Mouse (Mus musculus) neural tube, embryonic 13.5 days (tissue): Measurements from ENCODE around the gene Nfya. TPM values are rescaled to one million over a fixed set of nuclear protein-coding genes. Genes with fewer than 3 reads are reported as not detected.

ENCODE experiments used
- ATAC-seq: fragments of 200-750 bp; cut with Nextera tagmentation; 2 replicates; pipeline ENCODE4 v1.8.0; 2017; ENCODE audit warnings: low read depth, mild to moderate bottlenecking, moderate TSS enrichment, moderate library complexity
- H3K27ac ChIP-seq: fragments of 300-500 bp; sonication (generic); replicated peaks from 2 replicates; pipeline ENCODE4 v1.5.1; 2015; ENCODE audit warnings: moderate library complexity, mild to moderate bottlenecking, inconsistent platforms
- H3K27me3 ChIP-seq: fragments of 300-500 bp; sonication (generic); 2 replicates; pipeline ENCODE4 v1.6.1; 2015; ENCODE audit warnings: mild to moderate bottlenecking, inconsistent platforms
- H3K36me3 ChIP-seq: fragments of 300-500 bp; sonication (generic); 2 replicates; pipeline ENCODE4 v1.6.1; 2015; ENCODE audit warnings: mild to moderate bottlenecking, inconsistent platforms
- H3K4me1 ChIP-seq: fragments of 300-500 bp; sonication (generic); replicated peaks from 2 replicates; pipeline ENCODE4 v1.6.1; 2015; ENCODE audit warnings: inconsistent platforms
- H3K4me2 ChIP-seq: fragments of 300-500 bp; sonication (generic); 2 replicates; pipeline ENCODE4 v1.6.1; 2015; ENCODE audit warnings: inconsistent platforms, mild to moderate bottlenecking, moderate library complexity
- H3K4me3 ChIP-seq: fragments of 300-500 bp; sonication (generic); 2 replicates; pipeline ENCODE4 v1.5.1; 2015; ENCODE audit warnings: mild to moderate bottlenecking, inconsistent platforms
- H3K9ac ChIP-seq: fragments of 300-500 bp; sonication (generic); 2 replicates; pipeline ENCODE4 v1.6.1; 2015; ENCODE audit warnings: moderate library complexity, mild to moderate bottlenecking, inconsistent platforms
- H3K9me3 ChIP-seq: fragments of 300-500 bp; sonication (generic); 2 replicates; pipeline ENCODE4 v1.6.1; 2016; ENCODE audit warnings: inconsistent platforms
- WGBS: fragments of 180-500 bp; shearing (Covaris S2); methylation state at CpG from one replicate; pipeline ENCODE4 v1.1.7; 2015; 5-methylcytosine and 5-hydroxymethylcytosine counted together
- polyA plus RNA-seq: library from polyadenylated mRNA; unstranded; fragments of >200 nt; fragmentation: Nextera tagmentation; extraction: Ambion mirVana; gene quantifications from 2 replicates; pipeline ENCODE4 v1.2.1, GENCODE M21; 2015

Nfya gene
- polyA plus RNA-seq, 1 experiment from 2014 or later = 12.1 TPM

GRCm38 (mm10) chr17:48407910-48408525 lies 1.7 kb downstream of the Nfya start:
- peak overlapping the region; percentile 73 for H3K4me2 ChIP-seq
- peaks cover 35% of the 10 kb centered on the region for H3K4me1 ChIP-seq
- WGBS = 14% methylated on average over 8 of the region's 8 CpGs
- peaks cover 4% of the 10 kb centered on the region; the same call in 1 of the 2 replicates for H3K36me3 ChIP-seq
- H3K9me3 ChIP-seq = no peaks in the 10 kb centered on the region
- no peaks in the 10 kb centered on the region for H3K27me3 ChIP-seq
- peak overlapping the region; percentile 99 for H3K9ac ChIP-seq
- H3K4me3 ChIP-seq = peak overlapping the region; percentile 87
- ATAC-seq = no peak
- H3K27ac ChIP-seq = peak overlapping the region; percentile 100

GRCm38 (mm10) chr17:48407154-48407553 lies 2.6 kb downstream of the Nfya start:
- Histone ChIP-seq H3K4me2 (peak overlapping the region; percentile 73), H3K9ac (peak overlapping the region; percentile 99)
- WGBS = 88% methylated on average over 4 of the region's 4 CpGs

GRCm38 (mm10) chr17:48404706-48405105 lies 5.0 kb downstream of the Nfya start:
- no peak for ATAC-seq
- H3K4me2 ChIP-seq = no peak overlapping the region
- H3K27me3 ChIP-seq = no peaks in the 10 kb centered on the region
- H3K9ac ChIP-seq = no peak overlapping the region
- H3K36me3 ChIP-seq = peaks cover 8% of the 10 kb centered on the region
- peaks cover 23% of the 10 kb centered on the region for H3K4me1 ChIP-seq
- no peaks in the 10 kb centered on the region for H3K9me3 ChIP-seq
- no peak overlapping the region for H3K27ac ChIP-seq
- no peak overlapping the region for H3K4me3 ChIP-seq
- WGBS = 86% methylated on average over 1 of the region's 1 CpGs

More at GRCm38 (mm10) chr17:48407154-48407553, 2.6 kb downstream of the Nfya start:
- Histone ChIP-seq H3K4me3 (no peak overlapping the region), H3K9me3 (no peaks in the 10 kb centered on the region), H3K4me1 (peaks cover 34% of the 10 kb centered on the region), H3K27me3 (no peaks in the 10 kb centered on the region), H3K27ac (no peak overlapping the region), H3K36me3 (no peaks in the 10 kb centered on the region)
- ATAC-seq = no peak

- Histone ChIP-seq H3K4me1 (peaks cover 23% of the 10 kb centered on the region), H3K9me3 (no peaks in the 10 kb centered on the region), H3K27ac (no peak overlapping the region), H3K9ac (no peak overlapping the region), H3K4me2 (no peak overlapping the region), H3K27me3 (no peaks in the 10 kb centered on the region), H3K4me3 (no peak overlapping the region), H3K36me3 (peaks cover 16% of the 10 kb centered on the region)
- no peak for ATAC-seq
- WGBS = 93% methylated on average over 2 of the region's 2 CpGs
These were observed 5.9 kb downstream of the Nfya start for GRCm38 (mm10) chr17:48403848-48404247.

- ATAC-seq = no peak
- Histone ChIP-seq H3K27me3 (no peaks in the 10 kb centered on the region), H3K4me2 (no peak overlapping the region), H3K4me3 (no peak overlapping the region), H3K9me3 (no peaks in the 10 kb centered on the region), H3K4me1 (peaks cover 16% of the 10 kb centered on the region), H3K27ac (no peak overlapping the region), H3K36me3 (peaks cover 23% of the 10 kb centered on the region), H3K9ac (no peak overlapping the region)
- WGBS = 92% methylated on average over 3 of the region's 3 CpGs
These were observed 7.0 kb downstream of the Nfya start for GRCm38 (mm10) chr17:48402751-48403150.

GRCm38 (mm10) chr17:48401710-48402109 lies 8.0 kb downstream of the Nfya start:
- ATAC-seq = no peak
- Histone ChIP-seq H3K9me3 (no peaks in the 10 kb centered on the region), H3K9ac (no peak overlapping the region), H3K27ac (no peak overlapping the region), H3K27me3 (no peaks in the 10 kb centered on the region), H3K4me1 (peaks cover 7% of the 10 kb centered on the region; the same call in 1 of the 2 replicates), H3K4me2 (no peak overlapping the region), H3K36me3 (peaks cover 27% of the 10 kb centered on the region), H3K4me3 (no peak overlapping the region)
- WGBS = 76% methylated on average over 4 of the region's 4 CpGs

- WGBS = 96% methylated on average over 3 of the region's 3 CpGs
- ATAC-seq = no peak
These were observed 17.1 kb downstream of the Nfya start for GRCm38 (mm10) chr17:48392616-48393015.

GRCm38 (mm10) chr17:48391446-48391845 lies 18.3 kb downstream of the Nfya start:
- no peaks in the 10 kb centered on the region for H3K9me3 ChIP-seq
- H3K27me3 ChIP-seq = no peaks in the 10 kb centered on the region
- WGBS = 95% methylated on average over 5 of the region's 5 CpGs
- no peak for ATAC-seq
- H3K4me3 ChIP-seq = no peak overlapping the region
- no peaks in the 10 kb centered on the region for H3K4me1 ChIP-seq
- no peak overlapping the region for H3K27ac ChIP-seq
- peaks cover 95% of the 10 kb centered on the region for H3K36me3 ChIP-seq
- no peak overlapping the region for H3K4me2 ChIP-seq
- no peak overlapping the region for H3K9ac ChIP-seq

More at GRCm38 (mm10) chr17:48392616-48393015, 17.1 kb downstream of the Nfya start:
- H3K27me3 ChIP-seq = no peaks in the 10 kb centered on the region
- no peak overlapping the region for H3K27ac ChIP-seq
- H3K36me3 ChIP-seq = peaks cover 88% of the 10 kb centered on the region
- H3K9me3 ChIP-seq = no peaks in the 10 kb centered on the region
- no peak overlapping the region for H3K9ac ChIP-seq
- H3K4me1 ChIP-seq = no peaks in the 10 kb centered on the region
- no peak overlapping the region for H3K4me2 ChIP-seq
- no peak overlapping the region for H3K4me3 ChIP-seq

GRCm38 (mm10) chr17:48389442-48389841 lies 20.3 kb downstream of the Nfya start:
- Histone ChIP-seq H3K9me3 (no peaks in the 10 kb centered on the region), H3K27ac (no peak overlapping the region), H3K36me3 (peaks cover 89% of the 10 kb centered on the region), H3K4me3 (no peak overlapping the region), H3K9ac (no peak overlapping the region), H3K4me2 (no peak overlapping the region), H3K4me1 (no peaks in the 10 kb centered on the region), H3K27me3 (no peaks in the 10 kb centered on the region)
- WGBS = 94% methylated on average over 5 of the region's 5 CpGs
- ATAC-seq = no peak

GRCm38 (mm10) chr17:48388666-48389065 lies 21.0 kb downstream of the Nfya start:
- ATAC-seq = no peak
- Histone ChIP-seq H3K27me3 (no peaks in the 10 kb centered on the region), H3K4me2 (no peak overlapping the region), H3K4me3 (no peak overlapping the region), H3K9me3 (no peaks in the 10 kb centered on the region), H3K9ac (no peak overlapping the region), H3K4me1 (no peaks in the 10 kb centered on the region), H3K36me3 (peaks cover 81% of the 10 kb centered on the region), H3K27ac (no peak overlapping the region)
- WGBS = 91% methylated on average over 2 of the region's 2 CpGs

- H3K27ac ChIP-seq = no peak overlapping the region
- no peak overlapping the region for H3K4me3 ChIP-seq
- no peaks in the 10 kb centered on the region for H3K4me1 ChIP-seq
- no peaks in the 10 kb centered on the region for H3K9me3 ChIP-seq
- WGBS = 72% methylated on average over 2 of the region's 2 CpGs
- H3K9ac ChIP-seq = no peak overlapping the region
- H3K36me3 ChIP-seq = peaks cover 54% of the 10 kb centered on the region
- ATAC-seq = no peak
- H3K27me3 ChIP-seq = no peaks in the 10 kb centered on the region
- H3K4me2 ChIP-seq = no peak overlapping the region
These were observed 23.8 kb downstream of the Nfya start for GRCm38 (mm10) chr17:48385786-48386461.

- Histone ChIP-seq H3K9me3 (no peaks in the 10 kb centered on the region), H3K4me3 (no peak overlapping the region), H3K4me2 (no peak overlapping the region), H3K36me3 (no peaks in the 10 kb centered on the region), H3K9ac (no peak overlapping the region), H3K27ac (no peak overlapping the region), H3K27me3 (no peaks in the 10 kb centered on the region), H3K4me1 (no peaks in the 10 kb centered on the region)
- ATAC-seq = no peak
These were observed 30.7 kb downstream of the Nfya start for GRCm38 (mm10) chr17:48379050-48379449.
